Mouse (Mus musculus) kidney, embryonic 16.5 days (tissue): ENCODE results near the gene Parp8. TPM values are rescaled to one million over a fixed set of nuclear protein-coding genes. Genes with fewer than 3 reads are reported as not detected.

Source experiments
- ATAC-seq: fragments of 200-750 bp; cut with Nextera tagmentation; 2 replicates; pipeline ENCODE4 v1.8.0; 2017; ENCODE audit warnings: moderate TSS enrichment; ENCODE audit not compliant: low FRiP score, low TSS enrichment
- H3K27ac ChIP-seq: fragments of 300-500 bp; sonication (generic); 2 replicates; pipeline ENCODE4 v1.5.1; 2014; ENCODE audit warnings: low read length
- H3K27me3 ChIP-seq: fragments of 300-500 bp; sonication (generic); 2 replicates; pipeline ENCODE4 v1.6.1; 2014; ENCODE audit warnings: low read length, control low read depth, mixed read lengths; ENCODE audit not compliant: insufficient read depth
- H3K36me3 ChIP-seq: fragments of 300-500 bp; sonication (generic); 2 replicates; pipeline ENCODE4 v1.6.1; 2014; ENCODE audit warnings: low read length, control low read depth, mixed read lengths; ENCODE audit not compliant: insufficient read depth
- H3K4me1 ChIP-seq: fragments of 300-500 bp; sonication (generic); 2 replicates; pipeline ENCODE4 v1.6.1; 2014; ENCODE audit warnings: low read length, control low read depth, mixed read lengths; ENCODE audit not compliant: insufficient read depth
- H3K4me2 ChIP-seq: fragments of 300-500 bp; sonication (generic); replicated peaks from 2 replicates; pipeline ENCODE4 v1.6.1; 2014; ENCODE audit warnings: low read depth, low read length
- H3K4me3 ChIP-seq: fragments of 300-500 bp; sonication (generic); 2 replicates; pipeline ENCODE4 v1.5.1; 2014; ENCODE audit warnings: mild to moderate bottlenecking, low read length
- H3K9ac ChIP-seq: fragments of 300-500 bp; sonication (generic); replicated peaks from 2 replicates; pipeline ENCODE4 v1.6.1; 2014; ENCODE audit warnings: low read length
- H3K9me3 ChIP-seq: fragments of 300-500 bp; sonication (generic); 2 replicates; pipeline ENCODE4 v1.6.1; 2016; ENCODE audit warnings: low read length, control low read depth
- WGBS: fragments of 180-500 bp; shearing (Covaris S2); extraction: QIAGEN DNeasy Blood & Tissue Kit; methylation state at CpG from one replicate; pipeline ENCODE4 v1.1.7; 2014; 5-methylcytosine and 5-hydroxymethylcytosine counted together
- polyA plus RNA-seq: library from polyadenylated mRNA; unstranded; fragments of >200 nt; fragmentation: Nextera tagmentation; extraction: Ambion mirVana; gene quantifications from 2 replicates; pipeline ENCODE4 v1.2.1, GENCODE M21; 2015

The Parp8 gene
- polyA plus RNA-seq, 1 experiment from 2014 or later: 15.7 TPM

DNA sequence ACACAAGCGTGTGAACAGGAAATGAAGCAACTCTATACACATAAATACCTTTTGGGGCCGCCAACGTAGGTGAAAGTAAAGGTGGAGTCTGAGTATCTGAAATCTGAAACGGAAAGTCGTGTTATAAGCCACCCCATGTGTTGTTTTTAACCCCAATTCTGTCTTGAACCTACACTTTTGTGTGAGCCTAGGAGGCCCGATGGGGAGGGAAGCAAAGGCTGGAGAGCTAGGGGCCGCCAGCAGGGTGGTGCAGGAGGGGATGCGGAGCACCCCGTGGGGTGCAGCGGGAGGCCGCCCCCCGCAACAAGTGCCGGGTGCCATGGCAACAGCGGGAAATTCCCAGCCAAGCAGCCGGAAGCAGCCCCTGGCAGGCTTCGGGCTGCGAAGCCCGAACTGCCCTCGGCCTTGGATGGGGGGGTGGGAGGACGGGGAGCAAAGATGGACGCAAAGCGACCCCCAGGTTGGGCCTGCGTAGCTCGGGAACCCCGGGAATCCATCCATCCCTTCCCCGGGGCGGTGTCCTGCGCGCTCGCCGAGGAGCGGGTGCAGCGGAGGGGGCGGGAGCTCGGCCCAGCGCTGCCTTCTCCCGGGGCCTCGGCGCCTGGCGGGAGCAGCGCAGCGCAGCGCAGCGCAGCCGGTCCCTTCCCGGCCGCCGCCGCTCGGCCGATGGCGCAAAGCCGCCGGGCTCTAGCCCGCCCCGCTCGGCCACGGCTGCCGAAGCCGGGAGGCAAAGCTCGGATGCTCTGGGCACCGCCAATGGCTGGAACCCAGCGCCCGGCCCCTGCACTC, 1.0 kb downstream of the Parp8 start:
- Histone ChIP-seq H3K4me2 (peak overlapping the region; percentile 87), H3K27me3 (peaks cover 9% of the 10 kb centered on the region; the same call in 1 of the 2 replicates), H3K27ac (peak overlapping the region; percentile 89), H3K9me3 (no peaks in the 10 kb centered on the region), H3K36me3 (no peaks in the 10 kb centered on the region), H3K9ac (peak overlapping the region; percentile 90), H3K4me1 (0 out of 2 replicates have a peak, but pooled peaks cover 7% of the 10 kb centered on the region), H3K4me3 (peak overlapping the region; percentile 89)
- under 1% methylated on average over 54 of the region's 64 CpGs for WGBS
- ATAC-seq: peak; percentile 87

DNA sequence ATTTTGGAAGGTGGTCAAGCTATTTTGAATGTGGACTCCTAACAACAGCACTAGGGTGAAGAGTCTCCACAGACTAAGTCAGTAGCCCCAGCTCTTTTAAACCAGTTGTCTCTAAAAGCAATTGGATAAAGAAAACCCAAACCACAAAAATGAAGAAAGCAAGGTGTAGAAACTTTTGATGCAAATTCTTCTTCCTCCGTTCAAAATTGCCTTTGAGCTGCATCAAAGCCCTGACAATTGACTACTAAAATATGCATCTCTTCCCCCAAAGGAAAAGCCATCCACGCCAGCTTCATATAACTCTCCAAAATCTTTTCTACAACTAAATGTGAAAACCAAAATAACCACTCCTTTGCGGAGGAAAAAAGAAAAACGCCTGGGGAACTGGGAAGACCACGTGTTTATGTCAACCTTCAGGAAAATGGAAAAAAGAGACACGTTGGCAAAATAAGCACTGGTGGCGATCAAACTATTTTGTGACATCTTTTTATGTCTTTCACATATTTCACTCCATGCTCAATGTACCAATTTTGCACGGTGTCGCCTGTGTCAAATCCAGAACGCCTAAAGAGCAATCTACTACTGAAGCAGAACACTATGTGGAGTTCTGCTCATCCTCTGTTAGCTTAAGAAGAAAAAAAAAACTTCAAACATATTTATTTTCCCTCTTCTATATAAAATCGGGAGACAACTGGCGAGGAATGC, 1.8 kb downstream of the Parp8 start:
- Histone ChIP-seq H3K27ac (peak overlapping the region; percentile 89; the same call in 1 of the 2 replicates), H3K4me2 (peak overlapping the region; percentile 87), H3K36me3 (no peaks in the 10 kb centered on the region), H3K27me3 (peaks cover 6% of the 10 kb centered on the region; the same call in 1 of the 2 replicates), H3K4me3 (peak overlapping the region; percentile 89), H3K9ac (peak overlapping the region; percentile 90), H3K4me1 (0 out of 2 replicates have a peak, but pooled peaks cover 7% of the 10 kb centered on the region), H3K9me3 (no peaks in the 10 kb centered on the region)
- 10% methylated on average over 12 of the region's 12 CpGs for WGBS
- no peak for ATAC-seq

DNA sequence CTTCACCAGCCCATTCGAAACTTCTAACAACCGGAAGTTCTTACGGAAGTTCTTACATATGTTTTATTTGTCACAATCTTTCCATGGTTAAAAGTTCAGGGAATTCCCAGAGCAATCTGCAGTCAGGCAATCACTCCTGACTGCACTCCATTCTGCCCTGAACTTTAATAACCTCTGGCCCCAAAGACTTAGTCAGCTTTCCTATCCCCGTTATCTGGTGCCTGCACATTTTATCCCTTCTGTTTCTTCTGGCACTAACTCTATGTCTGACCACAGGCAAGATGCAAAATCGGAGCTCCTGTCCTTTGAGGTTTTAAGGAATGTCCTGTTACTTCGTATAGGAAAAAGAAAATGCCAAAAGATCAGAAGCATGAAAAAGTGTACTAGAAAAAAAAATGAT, 4.7 kb downstream of the Parp8 start:
- Histone ChIP-seq H3K27me3 (no peaks in the 10 kb centered on the region), H3K36me3 (no peaks in the 10 kb centered on the region), H3K4me2 (no peak overlapping the region), H3K9me3 (no peaks in the 10 kb centered on the region), H3K4me1 (0 out of 2 replicates have a peak, but pooled peaks cover 7% of the 10 kb centered on the region), H3K4me3 (no peak overlapping the region), H3K27ac (no peak overlapping the region), H3K9ac (no peak overlapping the region)
- no peak for ATAC-seq
- 61% methylated on average over 6 of the region's 6 CpGs for WGBS

DNA sequence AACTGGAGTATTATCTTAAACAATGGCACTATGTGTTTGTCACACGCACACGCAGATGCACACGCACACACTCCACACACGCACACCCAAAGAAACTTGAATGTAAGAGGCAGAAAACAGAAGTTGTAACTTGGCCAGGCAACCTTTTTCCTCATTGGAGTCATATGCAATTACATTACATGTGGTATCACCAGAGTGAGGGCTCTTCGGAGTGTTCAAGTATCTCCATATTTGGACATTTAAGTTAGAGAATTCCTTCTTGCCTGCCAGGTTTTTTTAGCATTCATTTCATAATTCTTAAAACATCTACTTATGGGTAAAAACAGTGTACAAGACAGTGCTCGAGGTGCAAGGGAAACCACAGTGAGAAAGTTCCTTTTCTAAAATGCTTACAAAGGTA, 6.7 kb downstream of the Parp8 start:
- no peak overlapping the region for H3K4me3 ChIP-seq
- WGBS: 92% methylated on average over 6 of the region's 6 CpGs
- no peak for ATAC-seq

GRCm38 (mm10) chr13:117013516-117013915, 11.8 kb downstream of the Parp8 start:
- Histone ChIP-seq H3K4me3 (no peak overlapping the region), H3K4me2 (no peak overlapping the region), H3K4me1 (0 out of 2 replicates have a peak, but pooled peaks cover 3% of the 10 kb centered on the region), H3K27me3 (no peaks in the 10 kb centered on the region), H3K36me3 (0 out of 2 replicates have a peak, but pooled peaks cover 4% of the 10 kb centered on the region), H3K9me3 (peaks cover 3% of the 10 kb centered on the region), H3K9ac (no peak overlapping the region), H3K27ac (no peak overlapping the region)
- WGBS: 91% methylated on average over 2 of the region's 2 CpGs
- ATAC-seq: no peak

More for the DNA sequence above, 6.7 kb downstream of the Parp8 start:
- no peak overlapping the region for H3K4me2 ChIP-seq
- no peaks in the 10 kb centered on the region for H3K36me3 ChIP-seq
- 0 out of 2 replicates have a peak, but pooled peaks cover 7% of the 10 kb centered on the region for H3K4me1 ChIP-seq
- H3K9me3 ChIP-seq: no peaks in the 10 kb centered on the region
- no peak overlapping the region for H3K9ac ChIP-seq
- H3K27ac ChIP-seq: no peak overlapping the region
- H3K27me3 ChIP-seq: no peaks in the 10 kb centered on the region

GRCm38 (mm10) chr13:117012031-117012430, 13.3 kb downstream of the Parp8 start:
- H3K4me2 ChIP-seq: no peak overlapping the region
- H3K4me1 ChIP-seq: 0 out of 2 replicates have a peak, but pooled peaks cover 5% of the 10 kb centered on the region
- WGBS: 91% methylated on average over 9 of the region's 9 CpGs
- H3K9ac ChIP-seq: no peak overlapping the region
- H3K36me3 ChIP-seq: 0 out of 2 replicates have a peak, but pooled peaks cover 4% of the 10 kb centered on the region
- H3K27ac ChIP-seq: no peak overlapping the region
- H3K27me3 ChIP-seq: no peaks in the 10 kb centered on the region
- H3K9me3 ChIP-seq: peaks cover 3% of the 10 kb centered on the region
- ATAC-seq: no peak
- no peak overlapping the region for H3K4me3 ChIP-seq

- Histone ChIP-seq H3K27me3 (no peaks in the 10 kb centered on the region), H3K4me3 (no peak overlapping the region), H3K9me3 (peaks cover 3% of the 10 kb centered on the region), H3K4me2 (no peak overlapping the region), H3K9ac (no peak overlapping the region), H3K36me3 (0 out of 2 replicates have a peak, but pooled peaks cover 4% of the 10 kb centered on the region), H3K27ac (no peak overlapping the region), H3K4me1 (0 out of 2 replicates have a peak, but pooled peaks cover 10% of the 10 kb centered on the region)
- no peak for ATAC-seq
- 49% methylated on average over 8 of the region's 8 CpGs for WGBS
Measured at GRCm38 (mm10) chr13:117010143-117010542, 15.2 kb downstream of the Parp8 start.

DNA sequence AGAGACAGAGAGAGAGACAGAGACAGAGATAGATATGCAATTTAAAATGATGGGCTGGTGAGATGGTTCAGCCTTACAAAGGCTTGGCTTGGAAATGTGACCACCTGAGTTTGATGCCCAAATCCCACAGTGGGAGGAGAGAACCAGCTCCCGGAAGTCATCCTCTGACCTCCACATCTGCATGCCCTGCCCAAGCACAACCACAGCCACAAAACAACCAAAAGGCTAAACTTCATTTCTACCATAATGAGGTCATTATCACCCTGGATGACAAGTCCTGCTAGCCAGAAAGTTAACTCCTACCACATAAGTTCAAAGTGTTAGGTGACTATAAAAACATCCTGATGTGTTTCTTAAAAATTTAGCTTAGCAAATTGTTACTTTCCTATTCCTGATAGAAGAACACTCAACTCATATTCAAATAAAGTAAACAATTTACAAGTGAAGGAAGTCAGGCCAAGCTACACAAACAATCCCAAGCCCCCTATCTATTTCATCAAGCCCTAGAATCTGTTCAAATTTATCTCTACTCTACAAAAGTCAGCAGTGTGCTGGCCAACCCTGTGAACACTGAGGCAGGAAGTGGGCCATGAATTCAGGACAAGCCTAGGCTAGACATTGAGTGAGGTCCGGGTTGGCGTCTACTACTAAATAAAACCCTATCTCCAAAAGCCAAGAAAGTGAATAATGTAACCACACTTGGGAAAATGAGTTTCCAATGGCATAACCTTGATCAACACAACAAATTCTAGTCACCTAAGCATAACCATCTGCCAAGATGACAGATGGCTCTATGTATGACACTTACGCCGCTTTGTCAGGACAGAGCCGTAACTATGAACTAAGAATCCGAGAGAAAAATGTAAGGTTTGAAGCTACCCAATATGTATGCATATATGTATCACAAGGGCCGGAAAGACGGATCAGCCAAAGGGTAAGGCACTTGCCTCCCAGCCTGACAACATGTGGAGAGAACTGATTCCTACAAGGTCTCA, 17.0 kb downstream of the Parp8 start:
- H3K27me3 ChIP-seq: no peaks in the 10 kb centered on the region
- H3K9ac ChIP-seq: no peak overlapping the region
- H3K9me3 ChIP-seq: peaks cover 3% of the 10 kb centered on the region
- 93% methylated on average over 9 of the region's 9 CpGs for WGBS
- no peak overlapping the region for H3K27ac ChIP-seq
- 0 out of 2 replicates have a peak, but pooled peaks cover 4% of the 10 kb centered on the region for H3K36me3 ChIP-seq
- no peak overlapping the region for H3K4me3 ChIP-seq
- H3K4me2 ChIP-seq: no peak overlapping the region
- no peak for ATAC-seq
- 0 out of 2 replicates have a peak, but pooled peaks cover 10% of the 10 kb centered on the region for H3K4me1 ChIP-seq

GRCm38 (mm10) chr13:117007566-117007965, 17.8 kb downstream of the Parp8 start:
- H3K4me2 ChIP-seq: no peak overlapping the region
- 92% methylated on average over 2 of the region's 2 CpGs for WGBS
- no peak overlapping the region for H3K27ac ChIP-seq
- ATAC-seq: no peak
- H3K4me3 ChIP-seq: no peak overlapping the region
- peaks cover 2% of the 10 kb centered on the region for H3K9me3 ChIP-seq
- H3K27me3 ChIP-seq: no peaks in the 10 kb centered on the region
- H3K9ac ChIP-seq: no peak overlapping the region
- H3K4me1 ChIP-seq: 0 out of 2 replicates have a peak, but pooled peaks cover 10% of the 10 kb centered on the region
- 0 out of 2 replicates have a peak, but pooled peaks cover 2% of the 10 kb centered on the region for H3K36me3 ChIP-seq
